Mouse (Mus musculus) c-Kit-negative CD71-positive TER-119-positive erythroid progenitor cells, embryonic 14.5 days (primary cell): ENCODE data around the gene Evi2.

Experiments used
- DNase-seq: peaks from one replicate; pipeline ENCODE4 v3.0.0-alpha.2; 2013; ENCODE audit warnings: low read depth, low spot score

The Evi2 gene

DNA sequence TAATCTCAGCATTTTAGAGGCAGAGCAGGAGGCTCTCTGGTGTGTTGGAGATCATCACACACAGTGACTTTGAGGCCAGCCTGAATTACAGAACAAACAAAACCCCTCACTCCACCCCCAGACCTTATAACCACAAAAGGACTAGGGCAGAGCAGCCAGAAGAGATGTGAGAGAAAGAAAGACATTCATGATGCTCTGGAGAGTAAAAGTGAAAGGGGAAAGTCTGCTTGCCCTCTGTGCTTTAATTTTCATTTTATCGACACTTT lies 6.1 kb downstream of the Evi2 start:
- no peak for DNase-seq

DNA sequence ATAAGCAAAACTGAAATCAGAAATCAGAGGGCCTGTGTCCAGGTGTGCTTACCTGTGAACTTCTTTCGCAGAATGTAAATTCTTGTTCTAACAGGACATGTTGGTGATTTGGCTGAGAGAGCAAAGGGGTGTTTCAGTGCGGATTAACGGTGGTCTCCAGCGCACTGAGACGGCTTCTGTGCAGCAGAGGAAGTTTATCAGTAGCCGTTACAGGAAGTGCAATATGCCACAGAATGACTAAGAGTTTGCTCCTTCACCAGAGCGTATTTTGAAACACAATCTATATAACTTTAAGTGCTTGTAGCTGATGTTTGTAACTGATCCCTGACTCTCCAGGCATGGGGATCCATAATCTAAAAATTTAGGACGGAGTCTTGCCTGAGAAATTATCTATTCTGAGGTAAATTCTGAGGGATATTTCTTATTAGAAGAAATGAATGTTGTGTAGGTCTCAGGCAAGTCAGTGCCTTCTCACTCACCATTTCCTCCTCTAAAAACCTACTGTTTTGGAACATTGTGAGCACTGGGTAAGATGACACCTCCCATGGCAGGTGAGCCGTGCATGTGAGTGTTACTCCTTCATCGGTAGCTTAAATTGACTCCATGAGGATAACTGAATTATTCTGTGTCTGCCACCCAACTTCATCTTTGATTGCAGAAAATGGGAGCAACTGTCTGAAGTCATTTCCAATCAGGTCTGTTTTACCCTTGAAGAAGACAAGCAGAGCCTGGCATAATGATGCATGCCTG lies 6.7 kb downstream of the Evi2 start, which contains the start of gene Evi2b:
Gene Evi2b (minus strand): TSS at position 203 of the 750 bp plus-strand sequence.
- DNase-seq: no peak

DNA sequence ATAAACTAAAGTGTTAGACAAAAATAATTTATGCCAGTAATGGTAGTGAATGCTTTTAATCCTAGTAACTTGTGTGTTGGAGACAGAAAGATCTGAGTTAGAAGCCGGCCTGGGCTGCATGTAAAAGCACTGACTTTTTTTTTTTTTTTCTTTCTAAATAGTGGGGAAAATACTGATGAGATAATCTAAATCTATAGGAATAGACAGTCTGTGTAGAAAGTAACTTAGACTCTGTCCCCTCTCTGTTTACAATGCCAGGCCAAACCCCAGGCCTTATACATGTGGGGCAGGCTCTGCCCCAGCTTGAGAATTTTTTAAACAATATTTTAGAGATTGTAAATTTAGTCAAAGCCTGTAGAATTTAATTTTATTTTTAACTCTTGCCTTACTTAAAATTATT lies 7.4 kb downstream of the Evi2 start:
- no peak for DNase-seq

DNA sequence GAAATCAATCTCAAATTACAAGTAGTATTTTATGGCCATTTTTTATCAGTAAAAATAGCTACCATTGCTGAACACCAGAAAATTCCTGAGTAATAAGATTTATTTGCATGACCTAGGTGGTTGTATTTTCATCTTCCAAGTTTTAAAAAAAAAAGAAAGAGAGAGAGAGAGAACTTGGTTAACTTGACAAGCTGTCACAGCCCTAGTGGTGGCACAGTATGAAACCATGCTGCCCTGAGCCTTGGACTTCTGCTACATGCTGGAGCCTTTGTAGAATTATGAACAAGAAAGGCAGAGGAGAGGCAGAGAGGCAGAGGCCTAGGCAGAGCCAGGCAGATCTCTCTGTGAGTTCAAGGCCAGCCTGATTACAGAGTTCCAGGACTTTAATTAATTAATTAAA lies 8.5 kb downstream of the Evi2 start:
- no peak for DNase-seq

GRCm38 (mm10) chr11:79520772-79521171 lies 9.6 kb downstream of the Evi2 start:
- DNase-seq: no peak

- DNase-seq: no peak
Observed at GRCm38 (mm10) chr11:79519878-79520291, 10.5 kb downstream of the Evi2 start.

DNA sequence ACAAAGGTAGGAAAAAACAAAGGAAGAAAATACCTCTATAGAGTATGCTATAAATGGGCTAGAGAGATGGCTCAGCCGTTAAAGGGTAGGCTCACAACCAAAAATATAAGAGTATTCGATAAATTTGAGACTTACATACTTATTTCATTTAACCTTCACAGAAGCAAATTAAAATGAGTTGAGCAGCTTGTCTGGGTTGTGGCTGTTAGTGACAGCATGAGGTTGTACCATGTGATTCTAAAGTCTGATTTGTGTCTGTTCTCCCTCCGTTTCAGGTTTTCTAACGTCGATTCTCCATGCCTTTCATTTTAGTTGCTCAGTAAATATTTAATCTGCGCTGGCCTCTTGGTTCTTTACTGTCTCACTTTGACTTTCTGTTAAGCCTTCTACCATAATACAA lies 11.1 kb downstream of the Evi2 start:
- no peak for DNase-seq

GRCm38 (mm10) chr11:79515798-79516197 lies 14.6 kb downstream of the Evi2 start:
- no peak for DNase-seq

DNA sequence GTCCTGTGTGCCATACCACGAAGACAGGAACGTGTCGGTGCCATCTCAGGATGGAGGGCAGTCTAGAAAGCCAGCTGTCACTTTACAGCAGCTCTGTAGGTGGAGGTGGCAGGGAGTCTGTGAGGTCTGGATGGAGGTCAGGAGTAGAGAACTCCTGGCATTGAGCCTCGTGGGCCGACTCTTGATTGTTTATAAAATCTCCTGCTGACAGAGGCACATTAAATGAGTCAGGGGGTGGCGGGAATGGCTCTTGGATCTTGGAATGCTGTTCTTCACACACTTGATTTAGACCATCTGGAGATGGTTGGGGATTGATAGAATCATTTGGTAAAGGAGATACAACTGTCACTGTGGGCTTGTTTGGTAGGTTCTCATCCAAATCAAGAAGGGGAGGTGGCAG lies 15.1 kb downstream of the Evi2 start:
- no peak for DNase-seq

GRCm38 (mm10) chr11:79511970-79512369 lies 18.4 kb downstream of the Evi2 start:
- no peak for DNase-seq

DNA sequence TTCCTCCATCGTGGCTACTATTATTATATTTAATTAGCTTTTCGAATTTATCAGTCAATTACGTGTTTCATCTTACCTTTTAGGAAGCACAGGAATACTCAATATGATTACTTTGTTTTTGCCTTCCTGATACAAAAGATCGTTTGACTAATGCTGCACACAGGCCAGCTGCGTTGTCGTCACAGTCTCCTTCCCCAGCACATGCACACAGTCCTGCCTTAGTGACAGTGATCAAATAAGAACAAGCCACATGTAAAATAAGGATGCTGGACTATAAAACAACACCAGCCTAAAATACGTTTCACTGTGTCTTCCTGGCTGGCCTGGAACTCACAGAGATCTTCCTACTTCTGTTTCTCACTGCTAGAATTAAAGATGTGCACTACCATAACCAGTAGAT lies 25.9 kb downstream of the Evi2 start:
- no peak for DNase-seq

GRCm38 (mm10) chr11:79503845-79504244 lies 26.5 kb downstream of the Evi2 start, which contains the start of gene Omg:
TSS of gene Omg (minus strand) at chr11:79504084.
- DNase-seq: no peak

DNA sequence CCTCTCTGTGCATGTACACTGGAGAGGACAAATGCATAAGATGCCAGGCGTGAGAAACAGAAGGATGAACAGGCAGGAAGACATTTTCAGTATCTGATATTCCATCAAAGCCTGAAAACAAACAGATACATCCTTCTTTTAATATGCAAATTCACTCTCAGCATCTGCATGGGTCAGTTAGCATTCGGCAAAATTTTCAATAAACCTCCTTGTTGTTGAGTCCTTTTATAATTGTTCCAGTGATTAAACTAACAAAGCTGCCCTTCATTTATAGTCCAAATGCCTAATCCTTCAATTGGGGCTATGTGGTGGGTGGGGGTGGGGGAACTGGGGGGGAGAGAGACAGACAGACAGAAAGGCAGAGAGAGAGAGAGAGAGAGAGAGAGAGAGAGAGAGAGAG lies 27.5 kb downstream of the Evi2 start:
- no peak for DNase-seq

GRCm38 (mm10) chr11:79494976-79495800 lies 35.2 kb downstream of the Evi2 start:
- DNase-seq: no peak

GRCm38 (mm10) chr11:79484721-79485120 lies 45.7 kb downstream of the Evi2 start:
- DNase-seq: no peak

DNA sequence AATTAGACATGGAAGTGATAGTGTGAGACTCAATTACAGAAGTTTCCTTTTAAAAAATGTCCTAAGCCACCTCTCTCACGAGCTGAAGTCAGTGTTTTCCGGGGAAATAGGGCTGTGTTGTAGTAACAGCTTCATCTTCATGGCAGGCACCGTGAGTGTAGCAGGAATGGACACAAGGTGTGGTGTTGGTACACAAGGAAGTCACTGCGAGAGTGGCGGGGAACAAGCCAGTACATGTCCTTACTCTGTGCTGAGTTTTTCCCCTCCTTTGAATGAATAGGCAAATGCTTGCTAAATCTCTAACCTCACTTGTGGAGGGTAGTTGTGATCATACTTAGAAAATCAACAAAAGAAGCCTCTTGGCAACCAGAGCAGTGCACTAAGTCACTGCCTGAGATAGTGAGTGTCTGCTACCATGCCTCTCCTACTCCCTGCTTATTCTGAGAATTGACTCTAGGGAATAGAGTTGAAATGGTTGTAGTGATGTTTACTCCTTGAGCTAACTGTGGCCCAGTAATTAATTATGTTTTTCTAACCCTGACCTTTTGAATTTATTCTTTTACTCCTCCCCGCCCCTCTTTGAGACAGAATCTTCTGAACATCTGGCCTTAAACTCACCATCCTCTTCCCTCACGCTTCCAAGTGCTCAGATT lies 46.4 kb downstream of the Evi2 start:
- no peak for DNase-seq

DNA sequence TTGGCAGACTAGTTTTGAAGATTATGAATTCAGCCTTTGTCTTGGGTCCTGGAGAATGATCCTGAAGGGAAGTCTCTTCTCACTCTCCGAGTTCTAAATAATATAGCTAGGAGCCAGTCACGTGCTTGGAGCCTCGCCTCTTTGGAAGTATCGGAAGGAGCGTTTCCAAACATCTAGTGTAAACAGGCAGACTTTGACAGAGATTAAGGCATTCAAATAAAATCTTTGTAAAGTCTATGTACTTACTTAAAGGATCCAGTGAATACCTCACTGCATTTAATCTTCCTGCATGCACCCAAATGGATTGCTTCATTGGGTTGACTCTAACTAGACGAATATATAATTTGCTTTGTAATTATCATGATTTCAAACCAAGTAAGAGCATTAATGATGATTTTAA lies 47.0 kb downstream of the Evi2 start:
- DNase-seq: no peak

- no peak for DNase-seq
Observed at GRCm38 (mm10) chr11:79468097-79468496, 62.3 kb downstream of the Evi2 start.
